Mouse (Mus musculus) kidney, postnatal 36 days (tissue): ENCODE measurements around the gene Cep97.
A peak's percentile ranks its signal among the peaks of the same experiment; 100 is the strongest.
"Not testable (repeated sequence)": the region's sequence is repeated elsewhere in the genome, so short reads cannot be mapped to it uniquely, and the experiment has no call there.

ENCODE experiments used
- DNase-seq, 2 experiments: peaks; one replicate each; pipeline ENCODE4 v3.0.0; 2021 to 2022; ENCODE audit warnings: mixed read lengths in 2 of 2

Cep97 gene

GRCm38 (mm10) chr16:55934453-55935037 lies at the start of gene Cep97:
TSS of gene Cep97 (minus strand) at chr16:55934855.
- DNase-seq: peak; percentile 93 to 96

- DNase-seq: peak; percentile 49 to 57
Observed at GRCm38 (mm10) chr16:55974903-55975285, 40.2 kb upstream of the Cep97 start.

- DNase-seq: peak; percentile 94 to 97
Observed at GRCm38 (mm10) chr16:55974256-55974902, 39.7 kb upstream of the Cep97 start.

- DNase-seq: peak; percentile 99 to 100
Observed at GRCm38 (mm10) chr16:55973431-55974255, 39.0 kb upstream of the Cep97 start, which contains the start of gene Zbtb11. TSS of gene Zbtb11 (plus strand) at chr16:55973883.

GRCm38 (mm10) chr16:55972626-55973201 lies 38.1 kb upstream of the Cep97 start:
- DNase-seq: no peak

GRCm38 (mm10) chr16:55971735-55972615 lies 37.3 kb upstream of the Cep97 start:
- no peak for DNase-seq

- no peak for DNase-seq
Observed at GRCm38 (mm10) chr16:55970416-55970815, 35.8 kb upstream of the Cep97 start.

GRCm38 (mm10) chr16:55969147-55969546 lies 34.5 kb upstream of the Cep97 start:
- DNase-seq: peak; percentile 41 to 73

GRCm38 (mm10) chr16:55967221-55967620 lies 32.6 kb upstream of the Cep97 start:
- no peak for DNase-seq

- DNase-seq: peak; percentile 96 to 98
Observed at GRCm38 (mm10) chr16:55966212-55966871, 31.7 kb upstream of the Cep97 start, which contains the start of gene Rpl24. TSS of gene Rpl24 (plus strand) at chr16:55966275.

- peak; percentile 53 to 69 for DNase-seq
Observed at GRCm38 (mm10) chr16:55964126-55964949, 29.7 kb upstream of the Cep97 start.

GRCm38 (mm10) chr16:55963068-55963467 lies 28.4 kb upstream of the Cep97 start:
- not testable (repeated sequence) for DNase-seq

GRCm38 (mm10) chr16:55954196-55954595 lies 19.5 kb upstream of the Cep97 start:
- DNase-seq: not testable (repeated sequence)

- no peak for DNase-seq
Observed at GRCm38 (mm10) chr16:55952771-55953170, 18.1 kb upstream of the Cep97 start.

GRCm38 (mm10) chr16:55951679-55952327 lies 17.1 kb upstream of the Cep97 start:
- no peak for DNase-seq

- peak; percentile 75 to 86 for DNase-seq
Observed at GRCm38 (mm10) chr16:55950946-55951678, 16.5 kb upstream of the Cep97 start.

GRCm38 (mm10) chr16:55950462-55950861 lies 15.8 kb upstream of the Cep97 start:
- no peak for DNase-seq

GRCm38 (mm10) chr16:55948963-55949362 lies 14.3 kb upstream of the Cep97 start:
- peak in 1 of 2 experiments; percentile 46 for DNase-seq

- not testable (repeated sequence) for DNase-seq
Observed at GRCm38 (mm10) chr16:55947876-55948410, 13.3 kb upstream of the Cep97 start.
